Mouse (Mus musculus) ES-Bruce4 (cell line): ENCODE measurements at regions not wholly inside any gene's neighbourhood (a gene's known extent, or its start where the extent isn't known, plus 50 kb on each side); places are given as distances from the start of the nearest gene placed in this dataset.

Experiments
- CTCF ChIP-seq: IDR thresholded peaks from one replicate; pipeline ENCODE4 v1.8.1; 2011; ENCODE audit warnings: low read depth, low read length
- EP300 ChIP-seq: IDR thresholded peaks from 2 replicates; pipeline ENCODE4 v1.6.1; 2011; ENCODE audit warnings: low read depth, low read length; ENCODE audit not compliant: insufficient read depth
- POLR2A ChIP-seq: IDR thresholded peaks from one replicate; pipeline ENCODE4 v1.8.1; 2011; ENCODE audit warnings: low read length; ENCODE audit not compliant: insufficient read depth

DNA sequence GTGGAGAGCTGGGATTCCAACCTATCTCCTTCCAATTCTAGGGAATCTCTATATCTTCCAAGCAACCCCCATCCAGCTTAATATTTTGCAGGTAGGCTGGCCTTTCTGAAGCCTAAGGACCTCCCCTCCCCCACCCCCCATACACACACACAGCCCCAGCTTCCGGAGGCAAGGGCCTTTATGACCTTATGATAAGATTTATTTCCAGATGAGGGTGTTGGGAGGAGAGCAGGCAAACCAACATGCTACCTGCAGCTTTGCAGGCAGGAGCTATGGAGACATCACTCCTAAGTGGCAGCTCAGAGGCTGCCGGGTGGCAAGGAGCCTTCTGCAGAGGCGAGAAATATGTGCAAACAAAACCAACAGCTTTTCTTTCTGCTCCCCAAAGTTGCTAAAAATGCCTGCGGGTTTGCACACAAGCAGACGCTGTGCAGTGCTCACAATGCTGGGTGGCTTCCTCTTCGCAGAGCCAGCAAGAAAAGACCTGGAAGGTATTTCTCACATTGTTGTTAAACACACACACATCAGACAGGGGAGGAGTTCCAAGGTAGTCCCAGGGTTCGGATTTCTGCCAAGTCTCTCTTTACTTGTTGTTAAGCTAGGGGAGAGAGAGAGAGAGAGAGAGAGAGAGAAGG lies 145.2 kb upstream of the Jun start:
- TF ChIP-seq CTCF (no peak), POLR2A (no peak), EP300 (no peak)
